Mouse (Mus musculus): ENCODE measurements around the gene Rrp12.
"Not testable (repeated sequence)": the region's sequence is repeated elsewhere in the genome, so short reads cannot be mapped to it uniquely, and the experiment has no call there.

Gene Rrp12

GRCm38 (mm10) chr19:41906311-41907078 lies 10.5 kb upstream of the Rrp12 start:
- no peak for DNase-seq

GRCm38 (mm10) chr19:41905246-41905645 lies 9.3 kb upstream of the Rrp12 start:
- no peak for DNase-seq

DNA sequence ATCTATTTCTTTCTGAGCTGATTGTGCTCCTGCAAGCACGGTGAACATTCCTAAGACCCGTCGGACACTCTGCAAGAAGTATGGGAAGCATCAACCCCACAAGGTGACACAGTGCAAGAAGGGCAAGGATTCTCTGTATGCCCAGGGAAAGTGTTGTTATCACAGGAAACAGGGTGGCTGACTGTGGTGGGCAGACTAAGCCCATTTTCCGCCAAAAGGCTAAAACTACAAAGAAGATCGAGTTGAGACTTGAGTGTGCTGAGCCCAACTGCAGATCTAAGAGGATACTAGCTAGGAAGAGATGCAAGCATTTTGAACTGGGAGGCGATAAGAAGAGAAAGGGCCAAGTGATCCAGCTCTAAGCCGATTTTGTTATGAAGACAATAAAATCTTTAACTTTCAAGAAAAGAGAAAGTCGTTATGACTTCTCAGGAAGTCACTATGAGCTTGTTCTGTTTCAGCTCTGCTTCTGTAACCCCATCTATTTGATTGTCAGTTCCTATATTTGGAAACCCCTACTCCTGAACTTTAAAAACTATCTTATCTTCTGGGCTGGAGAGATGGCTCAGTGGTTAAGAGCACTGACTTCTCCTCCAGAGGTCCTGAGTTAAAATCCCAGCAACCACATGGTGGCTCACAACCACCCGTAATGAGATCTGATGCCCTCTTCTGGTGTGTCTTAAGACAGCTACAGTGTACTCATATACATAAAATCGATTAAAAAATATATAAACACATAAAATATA lies 7.0 kb upstream of the Rrp12 start:
- DNase-seq: no peak

- DNase-seq: no peak
Observed at GRCm38 (mm10) chr19:41901696-41902095, 5.7 kb upstream of the Rrp12 start.

DNA sequence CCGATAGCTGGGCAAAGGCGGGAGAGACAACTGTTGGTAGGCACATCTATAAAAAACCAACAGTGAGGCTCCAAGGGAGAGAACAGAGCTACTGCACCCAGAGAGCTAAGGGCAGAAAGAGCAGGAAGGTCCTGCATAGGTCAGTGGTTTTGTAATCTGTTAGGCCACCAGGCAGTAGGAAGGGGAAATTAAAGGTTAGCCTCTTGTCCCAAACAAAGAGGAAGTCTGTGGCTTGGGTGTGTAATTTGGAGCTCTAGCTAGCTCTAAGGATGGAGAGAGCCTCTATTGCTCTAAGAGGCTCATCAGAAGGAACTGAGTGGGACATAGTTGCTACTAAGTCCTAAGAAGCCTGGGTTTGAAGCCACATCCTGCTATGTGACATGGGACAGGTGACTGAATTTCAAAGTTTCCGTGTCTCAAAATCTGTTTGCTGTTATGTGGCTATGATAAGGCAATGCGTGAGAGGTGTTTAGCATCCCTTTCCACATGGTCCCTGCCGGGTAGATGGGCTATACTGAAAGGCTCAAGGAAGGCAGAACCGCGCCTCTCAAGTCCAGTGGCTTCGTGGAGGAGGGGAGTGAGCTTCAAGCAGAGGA lies 4.6 kb upstream of the Rrp12 start:
- DNase-seq: no peak

DNA sequence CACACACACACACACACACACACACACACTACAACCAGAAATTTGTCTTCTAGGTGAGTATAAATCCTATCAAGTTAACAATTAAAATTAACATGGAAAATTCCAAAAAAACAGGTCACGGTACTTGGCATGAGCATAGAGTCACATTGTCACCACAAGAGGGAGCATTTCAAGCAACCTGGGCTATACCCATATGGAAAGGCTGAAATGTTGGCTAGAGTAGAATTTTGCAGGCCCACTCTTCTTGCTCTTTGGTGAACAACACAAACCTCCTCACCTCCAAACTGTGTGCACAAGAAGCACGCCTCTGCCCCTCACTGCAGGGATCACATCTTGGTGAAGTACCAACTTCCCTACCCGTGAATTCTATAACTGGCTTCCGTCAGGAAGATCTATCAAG lies 2.9 kb upstream of the Rrp12 start:
- peak; percentile 35 for DNase-seq

DNA sequence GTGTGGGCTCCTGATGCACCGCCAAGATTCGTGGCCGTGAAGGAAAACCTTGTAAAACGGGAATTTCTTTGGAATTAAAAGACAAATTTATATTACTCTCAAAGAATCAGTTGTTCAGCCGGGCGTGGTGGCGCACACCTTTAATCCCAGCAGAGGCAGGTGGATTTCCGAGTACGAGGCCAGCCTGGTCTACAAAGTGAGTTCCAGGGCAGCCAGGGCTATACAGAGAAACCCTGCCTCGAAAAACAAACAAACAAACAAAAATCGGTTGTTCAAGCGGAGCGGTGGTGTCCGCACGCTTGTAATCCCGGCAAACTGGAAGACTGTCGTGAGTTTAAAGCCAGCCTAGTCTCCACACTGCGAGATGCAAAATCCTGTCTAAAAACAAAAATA lies 342 bp upstream of the Rrp12 start:
- DNase-seq: no peak

GRCm38 (mm10) chr19:41894959-41895358 lies 1.0 kb downstream of the Rrp12 start:
- DNase-seq: no peak

DNA sequence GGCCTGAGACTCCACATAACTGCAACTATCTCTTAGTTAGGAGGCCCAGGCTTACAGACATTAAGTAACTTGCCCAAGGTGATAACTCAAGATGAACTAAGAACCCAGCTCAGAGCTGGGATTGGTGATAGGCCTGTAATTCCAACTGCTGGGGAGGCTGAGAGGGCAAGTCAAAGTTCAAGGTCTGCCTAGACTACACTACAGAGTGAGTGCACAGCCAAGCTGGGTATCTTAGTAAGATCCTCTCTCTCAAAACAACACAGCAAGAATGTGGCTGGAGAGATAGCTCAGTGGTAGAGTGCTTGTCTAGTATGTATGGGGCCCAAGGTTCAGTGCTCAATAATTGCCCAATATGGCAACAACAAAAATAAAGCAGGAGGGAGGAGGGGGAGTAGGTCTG lies 7.8 kb downstream of the Rrp12 start:
- DNase-seq: no peak

DNA sequence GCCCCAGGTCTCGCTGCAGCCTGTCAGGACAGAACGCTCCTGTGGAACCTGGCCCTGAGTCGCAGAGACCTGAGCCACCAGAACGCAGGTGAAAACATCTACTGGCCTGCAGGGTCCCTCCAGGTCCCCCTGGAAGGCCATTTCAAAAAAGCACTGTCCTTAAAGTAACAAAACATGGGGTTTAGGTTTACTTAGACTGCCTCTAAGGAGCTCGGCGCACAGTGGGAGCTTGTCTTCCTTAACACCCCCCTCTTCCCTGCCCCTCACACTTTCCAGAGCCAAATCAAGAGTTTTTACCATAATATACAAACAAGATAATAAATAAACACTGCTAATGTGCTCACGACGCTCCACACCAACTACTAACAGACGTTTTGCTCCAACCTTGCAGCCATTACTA lies 12.1 kb downstream of the Rrp12 start:
- DNase-seq: no peak

GRCm38 (mm10) chr19:41881842-41882241 lies 14.1 kb downstream of the Rrp12 start:
- DNase-seq: no peak

GRCm38 (mm10) chr19:41874356-41874755 lies 21.6 kb downstream of the Rrp12 start:
- no peak for DNase-seq

GRCm38 (mm10) chr19:41872285-41872684 lies 23.7 kb downstream of the Rrp12 start:
- no peak for DNase-seq

GRCm38 (mm10) chr19:41869946-41870345 lies 26.0 kb downstream of the Rrp12 start:
- not testable (repeated sequence) for DNase-seq

GRCm38 (mm10) chr19:41869296-41869695 lies 26.7 kb downstream of the Rrp12 start:
- DNase-seq: no peak

GRCm38 (mm10) chr19:41866707-41867106 lies 29.3 kb downstream of the Rrp12 start:
- DNase-seq: no peak

DNA sequence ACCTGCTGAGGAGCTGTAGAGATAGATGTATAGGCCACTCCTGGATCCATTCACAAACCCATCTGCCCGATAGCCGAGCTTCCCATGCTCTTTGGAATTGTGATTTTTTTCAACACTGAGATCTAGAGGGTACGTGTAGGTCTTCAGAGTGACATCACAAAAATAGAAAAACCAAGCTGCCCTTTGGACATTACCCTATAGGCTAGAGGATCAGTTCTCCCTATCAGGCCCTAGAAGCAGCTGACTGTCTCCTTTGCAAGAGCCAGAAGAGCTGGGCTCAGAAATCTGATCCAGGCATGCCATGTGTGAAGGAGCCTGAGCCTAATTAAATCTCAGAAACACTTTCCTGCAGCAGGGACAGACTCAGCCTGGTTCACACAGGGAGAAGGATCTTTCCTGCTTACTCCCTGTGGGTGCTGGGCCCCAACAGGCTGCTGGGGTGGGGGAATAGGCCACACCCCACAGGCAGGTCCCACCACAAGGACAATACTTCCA lies 38.1 kb downstream of the Rrp12 start:
- no peak for DNase-seq

- no peak for DNase-seq
Observed at GRCm38 (mm10) chr19:41857086-41857762, 38.7 kb downstream of the Rrp12 start.

DNA sequence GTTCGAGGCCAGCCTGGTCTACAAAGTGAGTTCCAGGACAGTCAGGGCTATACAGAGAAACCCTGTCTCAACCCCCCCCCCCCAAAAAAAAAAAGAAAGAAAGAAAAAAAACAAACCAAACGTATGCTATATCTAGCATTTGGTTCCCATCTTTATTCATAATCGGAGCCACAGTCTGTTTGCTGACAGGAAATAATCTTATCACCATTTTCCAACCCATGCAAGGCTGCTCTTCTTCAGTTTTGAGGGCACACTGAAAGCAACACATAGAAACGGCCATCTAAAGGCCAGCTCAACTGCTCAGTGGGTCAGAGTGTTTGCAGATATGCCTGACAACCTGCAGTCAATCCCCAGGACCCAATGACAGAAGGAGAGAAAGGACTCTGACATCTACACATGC lies 43.5 kb downstream of the Rrp12 start:
- DNase-seq: no peak

DNA sequence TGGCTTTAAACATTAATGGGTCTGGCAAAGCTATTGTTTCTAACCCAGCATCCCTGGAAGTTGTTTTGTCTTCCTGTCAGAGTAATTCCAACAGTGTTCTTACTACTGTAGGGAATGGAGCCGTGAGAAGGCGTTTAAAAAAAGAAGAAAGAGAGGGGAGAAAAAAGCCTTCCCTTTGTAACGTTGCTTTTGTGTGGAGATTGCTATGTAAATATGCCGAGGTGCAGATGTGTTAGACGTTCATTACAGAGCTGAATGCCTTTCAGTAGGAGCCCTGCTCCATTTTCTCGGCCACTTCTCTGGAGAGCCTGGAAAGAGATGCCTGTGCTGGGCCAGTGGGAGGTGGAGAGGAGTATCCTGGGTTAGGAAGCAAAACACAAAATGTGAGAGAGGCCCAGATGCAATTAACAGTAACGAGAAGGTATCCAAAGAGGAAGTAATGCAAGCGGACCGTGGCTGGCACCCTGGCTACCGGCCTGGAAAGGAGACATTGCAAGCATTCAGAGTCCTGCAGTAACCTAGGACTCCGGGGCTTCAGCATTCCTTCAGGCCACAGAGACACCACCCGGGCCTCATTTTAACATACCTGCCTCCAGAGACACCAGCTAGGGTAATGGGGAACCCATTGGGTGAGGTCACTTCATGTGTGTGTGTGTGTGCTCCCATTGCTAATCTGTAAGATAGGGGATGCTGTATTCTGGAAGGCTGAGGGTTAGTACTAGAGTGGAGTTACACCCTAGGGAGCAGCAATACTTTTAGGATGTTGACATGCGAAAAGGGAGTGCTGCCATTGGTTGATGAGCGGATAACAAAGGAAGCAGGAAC lies 45.0 kb downstream of the Rrp12 start:
- DNase-seq: no peak

GRCm38 (mm10) chr19:41850021-41850718 lies 45.8 kb downstream of the Rrp12 start:
- DNase-seq: no peak

Data from cerebellum, adult 11 months (tissue).